Mouse (Mus musculus): ENCODE measurements around the gene Naxd.
"Not testable (repeated sequence)": the region's sequence is repeated elsewhere in the genome, so short reads cannot be mapped to it uniquely, and the experiment has no call there.

Naxd gene

DNA sequence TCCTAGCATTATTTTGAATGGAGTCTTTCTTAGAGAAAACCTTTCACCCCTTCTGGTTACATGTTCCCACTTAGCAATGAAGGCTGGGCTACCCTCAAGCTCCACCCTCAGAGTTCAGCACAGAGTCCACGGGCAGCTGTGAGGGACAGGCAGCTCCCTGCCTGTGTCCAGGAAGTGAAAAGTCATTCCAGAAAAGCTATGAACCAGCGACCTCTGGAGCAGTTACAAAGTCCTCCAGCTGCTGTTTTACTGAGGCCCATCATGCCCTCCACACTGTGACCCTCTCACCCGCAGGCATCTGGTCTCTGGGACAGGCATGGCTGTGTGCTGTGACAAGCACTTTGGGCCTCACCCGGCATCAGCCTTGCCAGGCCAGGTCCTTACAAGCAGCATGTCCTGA is 24.2 kb upstream of the Naxd start:
- peak; percentile 74 for DNase-seq (ENCODE audit: low spot score)

DNA sequence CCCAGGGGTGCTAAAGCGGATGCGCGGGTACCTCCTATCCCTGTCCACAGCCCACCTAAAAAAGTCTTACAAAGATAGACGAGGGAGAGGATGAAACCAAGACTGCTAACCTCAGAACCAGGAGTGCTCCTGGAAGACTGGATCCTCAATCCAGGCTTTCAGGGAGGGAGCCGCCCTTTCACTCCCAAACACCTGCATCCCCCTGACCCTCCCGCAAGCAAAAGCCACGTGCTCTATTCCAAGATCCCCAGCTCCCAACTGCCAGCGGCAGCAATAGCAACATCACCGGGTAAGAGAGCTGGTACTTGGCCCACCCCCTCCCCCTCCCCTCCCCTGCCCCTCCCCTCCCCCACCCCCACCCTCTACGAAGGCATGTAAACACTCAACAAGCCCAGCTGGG is 21.9 kb upstream of the Naxd start:
- no peak for DNase-seq (ENCODE audit: low spot score)

- DNase-seq (ENCODE audit: low spot score): no peak
These were observed 21.4 kb upstream of the Naxd start for GRCm38 (mm10) chr8:11475876-11476275.

GRCm38 (mm10) chr8:11476338-11477177 is 20.7 kb upstream of the Naxd start:
- peak; percentile 84 for DNase-seq (ENCODE audit: low spot score)

- DNase-seq (ENCODE audit: low spot score): no peak
These were observed 20.1 kb upstream of the Naxd start for GRCm38 (mm10) chr8:11477178-11477553.

DNA sequence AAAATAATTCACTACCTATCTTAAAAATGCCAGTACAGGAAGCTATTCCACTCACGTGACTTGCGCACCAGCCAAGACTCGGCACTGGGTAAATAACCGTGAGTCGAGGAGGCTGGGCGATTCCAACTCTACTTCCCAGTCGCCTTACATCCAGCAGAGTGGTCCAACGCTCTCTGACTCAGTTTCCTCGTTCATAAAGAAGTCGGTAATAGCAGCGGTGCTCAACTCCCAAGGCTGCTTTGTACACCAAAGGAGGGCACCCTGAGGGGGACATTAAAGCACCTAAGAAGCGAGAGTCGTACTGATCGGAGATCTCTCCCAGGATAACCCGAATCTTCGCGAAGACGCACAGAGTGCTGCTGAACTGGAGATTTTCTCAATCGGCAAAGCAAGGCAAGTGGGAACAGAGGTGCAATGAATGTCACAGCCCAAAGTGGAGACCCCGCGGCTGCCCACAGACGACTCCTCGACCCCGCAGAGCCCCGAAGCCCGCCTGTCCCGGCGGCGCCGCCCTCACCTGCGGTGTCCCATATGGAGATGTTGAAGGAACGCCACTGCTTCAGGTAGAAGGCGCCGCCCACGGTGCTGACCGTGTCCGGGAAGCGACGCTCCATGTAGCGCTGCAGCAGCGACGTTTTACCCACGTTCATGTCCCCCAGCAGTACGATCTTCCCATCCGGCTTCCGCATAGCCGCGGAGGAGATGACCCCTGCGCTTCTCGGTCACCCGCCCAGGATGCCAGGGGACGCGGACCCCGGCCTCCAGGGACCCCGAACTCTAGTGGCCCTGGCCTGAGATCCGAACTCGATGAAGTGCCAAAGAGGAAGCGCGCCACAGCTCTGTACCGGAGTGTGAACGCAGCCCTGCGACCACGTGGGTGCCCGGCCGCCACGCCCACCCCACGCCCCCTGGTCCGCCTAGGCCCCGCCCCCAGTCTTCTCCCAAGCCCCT is 19.2 kb upstream of the Naxd start, which contains the start of gene Rab20:
Gene Rab20, minus strand, starts transcription at position 900 of the 951 bp plus-strand sequence.
- peak; percentile 83 for DNase-seq (ENCODE audit: low spot score)

- no peak for DNase-seq (ENCODE audit: low spot score)
These were observed 18.3 kb upstream of the Naxd start for GRCm38 (mm10) chr8:11478807-11479527.

GRCm38 (mm10) chr8:11479591-11479990 is 17.7 kb upstream of the Naxd start:
- DNase-seq (ENCODE audit: low spot score): no peak

GRCm38 (mm10) chr8:11481876-11482275 is 15.4 kb upstream of the Naxd start:
- no peak for DNase-seq (ENCODE audit: low spot score)

GRCm38 (mm10) chr8:11482537-11482936 is 14.8 kb upstream of the Naxd start:
- DNase-seq (ENCODE audit: low spot score): no peak

DNA sequence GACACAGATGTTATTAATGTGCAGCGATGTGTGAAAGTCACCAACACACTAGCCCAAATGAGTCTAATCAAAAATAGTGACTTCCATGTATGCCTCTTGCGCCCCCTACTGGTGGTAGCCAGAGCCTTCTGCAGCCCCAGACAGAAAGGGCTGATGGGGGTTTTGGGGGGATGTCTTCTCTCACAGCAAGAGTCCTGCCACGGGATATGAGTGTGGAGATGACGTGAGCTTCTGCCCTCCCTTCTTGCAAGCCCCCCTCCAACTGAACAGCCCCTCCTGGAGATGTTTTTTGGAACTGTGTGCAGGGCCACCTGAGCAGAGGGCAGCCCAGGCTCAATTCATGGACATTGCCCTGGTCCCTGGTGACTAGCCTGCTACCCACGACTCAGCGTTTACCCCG is 11.2 kb upstream of the Naxd start:
- DNase-seq (ENCODE audit: low spot score): peak; percentile 77

DNA sequence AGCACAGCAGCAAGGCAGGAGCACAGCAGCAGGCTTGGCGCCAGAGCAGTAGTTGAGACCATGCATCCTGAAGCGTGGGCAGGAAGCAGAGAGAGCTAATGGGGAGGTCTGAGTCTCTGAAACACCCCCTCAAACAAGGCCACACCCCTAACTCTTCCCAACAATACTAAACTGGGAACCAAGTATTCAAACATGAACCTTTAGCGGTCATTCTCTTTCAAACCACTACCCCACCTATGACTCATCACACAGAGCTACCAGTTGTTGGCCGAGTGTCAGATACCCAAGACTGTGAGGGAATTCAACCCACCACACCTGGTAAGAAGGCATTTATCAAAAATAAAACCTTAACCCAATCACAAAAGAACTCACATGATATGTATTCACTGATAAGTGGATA is 10.1 kb upstream of the Naxd start:
- no peak for DNase-seq (ENCODE audit: low spot score)

GRCm38 (mm10) chr8:11492340-11492739 is 5.0 kb upstream of the Naxd start:
- not testable (repeated sequence) for DNase-seq (ENCODE audit: low spot score)

- peak; percentile 60 for DNase-seq (ENCODE audit: low spot score)
These were observed 975 bp downstream of the Naxd start for GRCm38 (mm10) chr8:11498281-11498680.

DNA sequence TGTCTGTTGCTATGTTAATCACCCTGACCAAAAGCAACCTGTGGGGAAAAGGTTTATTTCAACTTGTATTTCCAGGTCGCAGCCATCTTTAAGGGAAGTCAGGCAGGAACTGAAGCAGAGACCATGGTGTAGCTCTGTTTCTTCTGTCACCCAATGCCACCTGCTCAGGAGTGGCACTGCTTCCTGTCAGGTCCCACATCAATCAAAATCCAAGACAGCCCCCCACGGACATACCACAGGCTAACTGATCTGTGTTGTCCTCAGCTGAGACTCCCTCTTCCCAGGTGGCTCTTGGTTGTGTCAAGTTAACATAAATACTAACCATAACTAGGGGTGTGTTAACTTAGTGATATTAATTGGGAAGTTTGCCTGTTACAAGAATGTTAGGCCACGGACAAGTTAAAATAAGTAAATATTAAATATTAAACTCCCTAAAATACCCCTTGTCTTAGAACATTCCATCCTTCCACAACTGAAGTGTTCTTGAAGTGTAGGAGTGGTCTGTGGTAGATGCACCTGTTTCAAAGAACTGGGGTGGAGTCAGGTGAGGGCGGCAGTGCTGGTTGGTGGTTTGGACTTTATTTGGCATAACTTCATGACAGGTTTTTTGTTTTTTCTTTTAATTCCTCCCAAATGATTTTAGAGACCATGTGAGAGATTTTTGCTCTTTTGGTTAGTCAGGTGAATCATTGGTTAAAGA is 1.6 kb downstream of the Naxd start:
- peak; percentile 83 for DNase-seq (ENCODE audit: low spot score)

GRCm38 (mm10) chr8:11503476-11504232 is 6.3 kb downstream of the Naxd start:
- no peak for DNase-seq (ENCODE audit: low spot score)

GRCm38 (mm10) chr8:11506074-11506473 is 8.8 kb downstream of the Naxd start:
- no peak for DNase-seq (ENCODE audit: low spot score)

- peak; percentile 65 for DNase-seq (ENCODE audit: low spot score)
These were observed 9.5 kb downstream of the Naxd start for GRCm38 (mm10) chr8:11506802-11507201.

DNA sequence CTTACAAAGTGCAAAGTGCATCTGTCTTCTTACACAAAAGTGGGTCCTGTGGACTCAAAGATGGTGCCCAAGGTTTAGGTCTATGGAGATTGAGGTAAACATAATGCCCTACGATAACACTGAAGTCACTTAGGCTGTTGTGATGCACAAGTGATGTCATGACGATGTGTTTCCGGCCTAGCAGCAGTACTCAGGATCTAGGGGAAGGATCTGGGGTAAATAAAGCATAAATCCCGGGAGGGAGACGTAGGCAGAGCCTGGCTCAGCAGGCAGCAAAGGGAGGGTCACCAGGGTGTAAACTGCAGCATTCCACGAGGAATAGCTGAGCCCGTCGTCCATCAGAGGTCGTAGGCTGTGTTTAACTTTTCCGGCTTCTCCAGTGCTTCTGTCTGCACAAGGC is 11.6 kb downstream of the Naxd start:
- no peak for DNase-seq (ENCODE audit: low spot score)

GRCm38 (mm10) chr8:11510971-11511370 is 13.7 kb downstream of the Naxd start:
- DNase-seq (ENCODE audit: low spot score): no peak

DNA sequence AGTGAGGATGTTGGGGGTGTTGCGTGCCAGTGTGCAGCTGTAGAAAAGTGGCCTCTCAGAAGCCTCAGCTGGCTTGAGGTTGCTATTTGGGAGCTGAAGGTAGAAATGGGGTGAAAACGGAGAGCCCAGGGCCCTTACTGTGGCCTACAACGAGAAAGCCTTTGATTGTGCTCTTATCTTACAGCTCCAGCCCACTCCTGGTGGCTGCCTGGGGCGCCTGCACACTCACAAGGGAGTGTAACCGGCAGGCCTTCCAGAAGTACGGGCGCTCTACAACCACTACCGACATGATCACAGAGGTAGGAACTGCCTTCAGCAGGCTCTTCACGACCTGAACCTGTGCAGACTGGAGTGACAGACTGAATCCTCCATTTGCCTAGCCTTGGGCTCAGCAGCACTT is 15.4 kb downstream of the Naxd start:
- no peak for DNase-seq (ENCODE audit: low spot score)

All from lung, postnatal 25 days (tissue).